Mouse (Mus musculus) left cerebral cortex, postnatal 4 days (tissue): ENCODE measurements around the gene Glmn. TPM values are rescaled to one million over a fixed set of nuclear protein-coding genes. Genes with fewer than 3 reads are reported as not detected.

Experiments used
- DNase-seq: peaks from one replicate; pipeline ENCODE4 v3.0.0-alpha.2; 2022
- intact Hi-C: fragments of 180-260 bp; cut with DNase I; formaldehyde crosslinking; loops from one replicate; pipeline ENCODE4 v1.15.1; 2025
- total RNA-seq, 2 experiments: library from RNA; stranded (reverse); gene quantifications; 2 replicates each; pipeline ENCODE4 v1.2.3; 2021

Gene Glmn
- 10 to 100 TPM; 25.8 to 27.7 TPM for total RNA-seq

- peak; percentile 85 for DNase-seq
- intact Hi-C loops = no loop called here
Observed at GRCm38 (mm10) chr5:107597301-107598077, at the start of gene Glmn, which contains the start of gene Rpap2. Gene Glmn, minus strand, starts transcription at chr5:107597888. Gene Rpap2, plus strand, starts transcription at chr5:107597373.

GRCm38 (mm10) chr5:107645935-107646334 is 48.2 kb upstream of the Glmn start:
- DNase-seq = no peak
- intact Hi-C loops = no loop called here

GRCm38 (mm10) chr5:107644595-107644994 is 46.9 kb upstream of the Glmn start:
- DNase-seq = no peak
- intact Hi-C loops = no loop called here

GRCm38 (mm10) chr5:107638366-107638765 is 40.7 kb upstream of the Glmn start:
- no peak for DNase-seq

GRCm38 (mm10) chr5:107637106-107637505 is 39.4 kb upstream of the Glmn start:
- DNase-seq = no peak
- intact Hi-C loops = no loop called here

More at GRCm38 (mm10) chr5:107638366-107638765, 40.7 kb upstream of the Glmn start:
- intact Hi-C loops = no loop called here

GRCm38 (mm10) chr5:107633651-107634050 is 36.0 kb upstream of the Glmn start:
- intact Hi-C loops = no loop called here
- no peak for DNase-seq

- intact Hi-C loops = no loop called here
- DNase-seq = no peak
Observed at GRCm38 (mm10) chr5:107621327-107621726, 23.6 kb upstream of the Glmn start.

- intact Hi-C loops = loop anchor here (10.0 kb wide), 1 partner anchor 287 kb away; the partner anchor contains the start of gene Rpl5
- DNase-seq = no peak
Observed at GRCm38 (mm10) chr5:107617986-107618385, 20.3 kb upstream of the Glmn start.

GRCm38 (mm10) chr5:107611224-107611623 is 13.5 kb upstream of the Glmn start:
- intact Hi-C loops = loop anchor here (5.0 to 10.0 kb wide), 2 partner anchors 166 to 294 kb away; partner anchors contain the start of gene Rpl5
- DNase-seq = peak; percentile 50

- no peak for DNase-seq
- intact Hi-C loops = no loop called here
Observed at GRCm38 (mm10) chr5:107598380-107598779, 692 bp upstream of the Glmn start.

GRCm38 (mm10) chr5:107569148-107569547 is 28.5 kb downstream of the Glmn start:
- DNase-seq = no peak
- intact Hi-C loops = no loop called here

GRCm38 (mm10) chr5:107556969-107557368 is 40.7 kb downstream of the Glmn start:
- intact Hi-C loops = no loop called here
- DNase-seq = no peak

GRCm38 (mm10) chr5:107554336-107554735 is 43.4 kb downstream of the Glmn start:
- DNase-seq = no peak
- intact Hi-C loops = no loop called here

GRCm38 (mm10) chr5:107548444-107548843 is 49.2 kb downstream of the Glmn start:
- no peak for DNase-seq
- intact Hi-C loops = no loop called here

GRCm38 (mm10) chr5:107547955-107548354 is 49.7 kb downstream of the Glmn start:
- DNase-seq = no peak
- intact Hi-C loops = no loop called here

GRCm38 (mm10) chr5:107545927-107546326 is 51.8 kb downstream of the Glmn start:
- DNase-seq = no peak
- intact Hi-C loops = no loop called here

- intact Hi-C loops = no loop called here
- DNase-seq = no peak
Observed at GRCm38 (mm10) chr5:107541696-107542095, 56.0 kb downstream of the Glmn start.

GRCm38 (mm10) chr5:107534581-107534980 is 63.1 kb downstream of the Glmn start, which contains the start of gene 1700028K03Rik:
Gene 1700028K03Rik, plus strand, starts transcription at chr5:107534709.
- intact Hi-C loops = no loop called here
- no peak for DNase-seq

GRCm38 (mm10) chr5:107533590-107533989 is 64.1 kb downstream of the Glmn start:
- intact Hi-C loops = no loop called here
- DNase-seq = no peak

- DNase-seq = no peak
Observed at GRCm38 (mm10) chr5:107528856-107529255, 68.8 kb downstream of the Glmn start.

GRCm38 (mm10) chr5:107524281-107524680 is 73.4 kb downstream of the Glmn start:
- no peak for DNase-seq
- intact Hi-C loops = no loop called here

More at GRCm38 (mm10) chr5:107528856-107529255, 68.8 kb downstream of the Glmn start:
- intact Hi-C loops = no loop called here

GRCm38 (mm10) chr5:107521897-107522296 is 75.8 kb downstream of the Glmn start:
- no peak for DNase-seq
- intact Hi-C loops = no loop called here
